Mouse (Mus musculus): ENCODE measurements at regions not wholly inside any gene's neighbourhood (a gene's known extent, or its start where the extent isn't known, plus 50 kb on each side); places are given as distances from the start of the nearest gene placed in this dataset.

- TF ChIP-seq CTCF (IDR thresholded peaks at IDR 0.05; ENCODE audit: borderline replicate concordance, extremely low read depth, insufficient read depth, insufficient read length) (no peak), POLR2A (IDR thresholded peaks at IDR 0.05; ENCODE audit: borderline replicate concordance, extremely low read depth, insufficient read depth, insufficient read length, poor library complexity, severe bottlenecking) (no peak)
These were observed 249.3 kb downstream of the Pdcd6ip start for GRCm38 (mm10) chr9:113458741-113459154.
